Mouse (Mus musculus): ENCODE measurements around the gene Vangl2.

Gene Vangl2

DNA sequence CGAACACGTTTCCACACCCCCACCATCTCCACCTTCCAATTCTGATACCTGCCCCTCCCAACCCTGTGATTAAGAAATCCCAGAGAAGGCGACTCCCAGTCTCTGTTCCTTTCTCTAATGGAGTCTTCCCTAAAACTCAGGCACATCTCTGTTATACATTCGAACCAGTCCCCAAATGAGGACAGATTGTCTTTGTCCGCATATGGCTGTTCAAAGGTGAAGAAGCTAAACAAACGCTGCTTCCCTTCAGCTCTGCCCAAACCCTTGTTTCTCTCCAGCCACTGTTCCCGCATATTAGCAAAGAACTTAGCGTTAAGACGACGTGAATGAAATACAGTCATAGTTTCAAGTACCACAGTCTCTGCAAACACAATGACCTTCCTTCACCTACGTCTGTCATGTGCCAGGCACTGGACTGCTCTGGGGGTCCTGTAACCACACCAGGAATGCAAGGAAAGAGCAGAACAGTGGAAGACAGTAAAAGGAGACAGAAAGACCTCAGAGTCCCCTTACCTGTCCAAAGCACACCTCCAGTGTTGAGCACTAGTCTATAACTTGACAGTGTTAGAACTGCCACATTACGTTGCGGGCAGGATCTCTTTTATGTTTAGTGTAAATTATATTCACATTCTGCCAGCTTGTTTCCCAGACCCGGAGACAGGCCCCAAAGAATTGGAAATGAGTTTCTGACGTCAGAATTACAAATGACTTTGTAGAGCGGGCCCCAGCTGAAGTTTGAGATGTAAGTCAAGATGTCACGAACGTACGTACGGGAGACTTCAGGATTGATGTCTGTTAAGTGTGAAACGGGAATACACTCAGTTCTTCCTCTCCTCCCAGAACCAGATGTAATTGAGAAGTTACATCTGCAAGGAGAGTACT is at the start of gene Vangl2:
Vangl2 (minus strand) TSS at position 51 of the 882 bp plus-strand sequence.
- DNase-seq (ENCODE audit: low read depth, low spot score): no peak

DNA sequence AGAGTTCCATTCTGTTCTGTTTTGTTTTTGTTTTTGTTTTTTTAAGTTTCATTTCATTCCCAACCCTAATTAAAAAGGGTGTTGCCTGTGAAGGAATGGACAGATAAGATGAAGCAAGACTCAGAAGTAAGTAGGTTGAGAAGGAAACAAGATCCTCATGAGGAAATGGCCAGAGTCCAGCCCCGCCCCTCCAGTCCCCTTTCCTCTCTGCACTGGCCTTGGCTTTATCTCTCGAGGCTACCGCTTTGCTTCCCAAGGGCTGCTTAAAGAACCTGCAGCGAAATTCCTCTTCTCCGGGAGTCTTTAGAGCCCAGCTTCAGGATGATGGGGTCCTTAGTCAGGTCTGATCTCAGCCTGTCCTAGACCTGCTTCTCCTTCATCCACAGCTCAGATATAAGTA is 49.7 kb upstream of the Vangl2 start:
- no peak for DNase-seq (ENCODE audit: low read depth, low spot score)

DNA sequence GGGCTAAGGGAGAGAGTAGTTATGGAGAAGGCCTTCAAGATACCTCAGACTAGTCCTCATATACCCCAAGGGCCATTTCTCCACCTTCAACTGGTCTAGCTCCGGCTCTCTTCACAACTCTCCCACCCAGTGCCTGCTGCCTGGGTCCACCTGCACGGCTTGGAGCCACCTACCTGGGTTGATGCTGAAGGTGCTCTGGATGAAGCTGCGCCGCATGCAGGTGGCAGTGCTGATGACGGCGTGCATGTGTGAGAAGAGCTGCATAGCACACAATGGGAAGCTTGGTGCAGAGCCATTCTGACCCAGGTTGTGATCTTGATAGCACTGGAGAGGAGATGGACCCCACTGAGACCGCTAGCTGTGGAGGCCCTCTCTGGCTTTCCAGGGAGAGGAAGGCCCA is 44.4 kb upstream of the Vangl2 start:
- no peak for DNase-seq (ENCODE audit: low read depth, low spot score)

DNA sequence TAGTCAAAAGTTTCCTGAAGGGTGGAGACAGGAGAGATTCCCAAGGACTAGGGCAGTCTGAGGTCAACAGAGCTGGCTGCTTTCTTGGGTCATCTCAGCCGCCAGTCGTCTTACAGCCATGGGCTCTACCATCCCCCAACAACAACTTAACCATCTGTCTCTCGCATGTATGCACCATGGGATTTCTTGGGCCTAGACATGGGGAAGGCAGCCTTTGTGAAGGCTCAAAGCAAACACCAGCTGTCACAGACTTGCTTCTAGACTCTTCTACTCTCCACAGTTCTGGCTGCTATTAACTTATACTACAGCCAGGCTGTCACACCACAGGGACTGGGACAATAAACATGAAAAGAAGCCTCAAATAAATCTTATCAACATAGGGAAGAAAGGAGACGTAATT is 43.3 kb upstream of the Vangl2 start:
- no peak for DNase-seq (ENCODE audit: low read depth, low spot score)

DNA sequence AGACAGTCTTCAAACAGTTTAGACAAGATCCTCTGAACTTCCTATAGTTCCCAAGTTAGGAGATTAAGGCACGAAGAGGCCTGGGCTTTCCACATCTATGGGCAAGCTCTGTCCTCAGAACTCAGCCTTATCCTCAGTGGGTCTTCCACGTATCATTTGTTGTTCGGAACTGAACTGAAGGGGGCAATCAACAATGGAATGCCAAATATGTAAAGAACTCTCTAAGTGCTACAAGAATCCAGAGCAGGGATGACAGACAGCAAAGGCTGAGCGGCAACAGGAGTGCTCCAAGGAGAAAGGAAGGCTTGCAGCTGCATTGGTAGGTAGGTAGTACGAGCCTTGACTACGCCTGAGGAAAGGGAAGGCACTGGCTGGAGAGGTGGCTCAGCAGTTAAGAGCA is 42.0 kb upstream of the Vangl2 start:
- DNase-seq (ENCODE audit: low read depth, low spot score): no peak

DNA sequence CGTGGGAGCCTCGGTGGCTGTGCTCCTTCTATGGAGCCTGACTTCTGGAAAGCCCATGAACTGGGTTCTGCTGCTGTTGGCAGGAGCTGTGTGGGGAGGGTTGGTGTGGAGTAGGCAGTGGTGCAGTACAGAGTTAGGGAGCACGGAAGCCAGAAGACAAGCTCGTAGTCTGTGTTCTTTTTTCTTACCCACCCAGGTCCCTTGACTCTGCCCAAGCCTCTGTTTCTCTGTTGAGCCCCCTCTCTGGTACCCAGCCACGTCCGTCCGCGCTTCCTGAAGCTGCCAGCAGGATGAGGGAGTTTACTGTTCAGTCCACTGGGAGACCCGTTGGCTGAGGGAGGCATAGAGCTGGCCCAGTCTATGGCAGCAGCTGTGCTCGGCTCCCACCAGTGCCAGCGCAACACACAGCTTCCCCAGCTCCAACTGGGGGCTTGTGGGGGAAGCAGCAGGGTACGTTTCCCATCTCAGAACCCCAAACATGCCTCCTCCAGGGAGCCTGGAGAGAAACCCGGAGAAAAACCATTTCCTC is 36.4 kb upstream of the Vangl2 start:
- no peak for DNase-seq (ENCODE audit: low read depth, low spot score)

DNA sequence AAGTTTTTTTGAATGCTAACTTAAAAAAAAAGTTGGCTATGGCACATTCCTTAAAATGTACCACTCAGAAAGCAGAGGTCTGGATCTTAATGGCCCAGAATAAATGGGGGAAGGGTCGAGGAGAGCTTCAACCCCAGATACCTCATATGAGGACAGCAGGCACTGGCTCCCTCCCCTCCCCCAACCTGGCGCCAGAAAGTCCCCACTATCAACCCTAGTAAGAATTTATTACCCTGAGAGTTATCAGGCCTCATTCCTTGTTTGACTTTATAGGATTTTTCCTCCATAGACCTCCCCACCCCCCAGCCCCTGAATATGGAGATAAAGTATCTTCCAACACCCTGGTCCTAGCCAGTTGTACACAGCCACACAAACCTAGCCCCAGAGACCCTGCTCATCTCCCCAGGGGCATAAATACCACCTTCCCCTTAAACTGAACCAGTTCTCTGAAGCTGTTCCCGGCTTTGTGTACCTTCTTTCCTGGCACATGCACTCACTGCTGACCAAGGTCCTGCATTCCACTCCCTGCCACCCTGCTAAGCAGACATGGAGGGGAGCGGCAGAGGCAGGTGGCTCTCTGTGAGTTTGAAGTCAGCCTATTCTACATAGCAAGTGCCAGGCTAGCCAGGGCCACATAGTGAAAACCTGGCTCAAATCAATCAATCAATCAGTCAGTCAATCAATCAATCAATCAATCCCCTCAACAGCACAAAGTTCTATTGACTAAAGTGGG is 35.2 kb upstream of the Vangl2 start:
- no peak for DNase-seq (ENCODE audit: low read depth, low spot score)

DNA sequence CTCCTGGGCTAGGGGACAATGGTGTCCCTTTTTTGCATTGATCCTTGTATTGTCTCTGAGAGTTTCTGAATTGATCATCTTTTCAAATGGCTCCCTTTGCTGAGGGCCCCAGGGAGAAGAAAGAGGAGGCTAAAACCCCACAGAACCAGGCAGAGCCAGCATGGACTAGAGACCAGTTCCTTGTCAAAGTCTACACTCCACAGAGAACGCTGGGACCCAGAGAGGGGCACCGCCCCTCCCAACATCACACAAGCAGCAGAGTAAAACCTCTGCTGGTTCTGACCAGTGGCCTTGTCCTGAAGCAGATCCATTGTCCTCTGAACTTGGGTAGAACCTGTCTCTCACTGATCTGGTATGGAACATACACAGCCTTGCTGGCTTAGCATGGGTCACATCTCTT is 33.9 kb upstream of the Vangl2 start:
- no peak for DNase-seq (ENCODE audit: low read depth, low spot score)

DNA sequence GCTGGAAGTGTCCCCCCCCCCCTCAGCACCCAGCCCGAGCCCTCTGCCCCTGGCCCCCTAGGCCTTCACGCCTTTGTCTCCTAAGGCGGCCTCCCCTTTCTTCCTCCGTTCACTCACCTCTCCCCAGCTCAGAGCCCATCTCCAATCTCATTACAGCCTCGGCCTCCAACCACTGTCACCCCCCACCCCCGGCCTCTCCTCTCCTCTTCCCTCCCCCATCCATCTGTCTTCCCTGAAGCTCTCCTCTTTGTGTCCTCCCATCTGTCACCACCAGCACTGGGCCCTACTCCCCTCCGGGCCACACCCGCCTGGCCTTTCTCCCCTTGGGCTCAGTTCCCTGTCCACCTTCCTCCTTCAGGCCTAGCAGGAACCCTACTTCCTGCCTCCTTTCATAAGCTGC is 33.0 kb upstream of the Vangl2 start:
- DNase-seq (ENCODE audit: low read depth, low spot score): no peak

DNA sequence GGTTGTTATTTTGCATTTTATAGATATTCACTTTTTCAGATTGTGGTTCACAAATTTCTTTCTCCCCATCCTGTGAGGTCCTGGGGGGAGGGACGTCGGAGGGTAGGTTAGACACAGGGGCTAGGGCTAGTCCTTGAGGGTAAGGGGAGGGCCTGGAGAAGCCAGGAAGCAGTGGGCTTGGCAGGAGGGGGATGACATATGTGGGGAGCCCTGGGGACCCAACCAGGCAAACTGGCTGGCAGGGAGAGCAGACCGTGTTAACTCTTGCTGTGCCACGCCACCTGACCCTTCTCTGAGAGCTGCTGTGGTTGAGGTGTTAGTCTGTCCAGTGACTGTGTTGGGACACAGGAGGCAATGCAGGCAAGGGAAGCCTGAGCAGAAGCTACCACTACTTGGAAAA is 32.4 kb upstream of the Vangl2 start:
- no peak for DNase-seq (ENCODE audit: low read depth, low spot score)

DNA sequence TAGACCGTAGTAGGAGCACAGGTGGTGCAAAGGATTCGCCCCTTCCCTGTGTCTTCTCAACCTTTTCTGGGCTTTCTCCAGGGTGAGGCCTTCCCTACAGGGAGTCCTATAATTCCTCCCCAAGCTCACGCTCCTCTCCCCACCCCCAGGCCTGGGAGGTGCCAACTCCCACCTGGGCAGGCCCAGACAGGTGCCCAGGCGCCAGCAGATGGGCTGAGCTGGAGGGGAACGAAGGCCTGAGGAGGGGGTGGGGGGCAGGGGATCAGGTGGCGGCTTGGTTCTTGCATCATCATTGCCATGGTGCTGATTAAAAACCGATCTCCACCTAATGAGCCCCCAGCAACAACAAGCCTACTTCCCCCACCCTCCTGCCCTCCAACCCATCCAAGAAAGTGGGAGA is 30.6 kb upstream of the Vangl2 start:
- no peak for DNase-seq (ENCODE audit: low read depth, low spot score)

DNA sequence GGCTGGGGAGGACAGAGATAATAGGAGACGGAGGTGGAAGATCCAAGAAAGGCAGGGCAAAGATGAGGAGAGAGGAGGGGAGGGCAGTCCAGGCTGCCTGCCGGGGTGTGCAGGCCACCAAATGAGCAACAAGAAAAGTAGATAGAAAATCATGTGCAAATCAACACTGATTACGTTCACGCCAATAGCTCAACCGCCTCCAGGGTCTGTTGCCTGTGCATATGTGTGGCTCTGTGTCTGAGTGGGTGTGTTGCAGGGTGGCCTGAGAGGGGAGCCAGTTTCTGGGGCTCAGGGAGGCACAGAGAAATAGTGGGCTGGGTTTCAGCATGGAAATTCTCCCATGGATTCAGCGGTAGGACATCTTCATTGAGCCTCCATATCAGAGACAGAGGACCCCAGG is 30.1 kb upstream of the Vangl2 start:
- no peak for DNase-seq (ENCODE audit: low read depth, low spot score)

DNA sequence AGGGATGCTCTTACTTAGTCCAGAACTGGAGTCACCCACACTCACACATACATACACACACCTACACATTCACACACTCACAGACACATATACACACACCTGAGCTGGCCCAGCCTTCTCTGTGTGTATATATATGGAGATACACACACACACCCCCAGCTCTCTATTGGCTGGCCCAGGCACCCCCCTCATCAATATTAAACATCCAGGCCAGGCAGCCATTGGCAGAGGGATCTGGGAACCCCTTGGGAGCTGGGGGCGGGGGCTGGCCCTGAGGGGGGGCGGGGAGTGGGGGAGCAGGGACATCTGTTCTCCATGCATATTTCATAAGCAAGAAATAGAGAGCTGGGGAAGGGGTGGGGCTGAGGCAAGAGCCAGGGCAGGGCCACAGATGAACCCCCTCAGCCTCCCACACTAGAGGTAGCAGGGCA is 29.3 kb upstream of the Vangl2 start, which contains the start of gene Nhlh1:
Nhlh1 (minus strand) TSS at position 83 of the 431 bp plus-strand sequence.
- DNase-seq (ENCODE audit: low read depth, low spot score): no peak

DNA sequence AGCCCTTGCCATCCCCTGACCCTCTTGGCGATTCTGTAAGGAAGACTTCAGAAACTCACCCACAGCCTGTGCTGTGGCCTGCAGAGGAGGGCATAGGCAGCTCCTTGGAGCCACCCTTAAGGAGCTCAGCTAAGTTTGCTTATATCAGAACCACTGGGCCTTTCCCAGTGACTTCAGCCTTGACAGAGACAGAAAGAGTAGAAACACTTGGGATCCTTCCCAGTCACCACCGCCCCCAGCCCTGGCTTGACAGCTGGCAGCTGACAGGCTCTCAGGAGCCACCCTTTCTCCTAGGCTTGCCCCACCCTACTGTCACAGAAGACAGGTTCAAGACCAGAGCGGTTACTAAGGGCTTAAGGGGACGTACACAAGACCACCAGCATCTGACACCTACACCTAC is 28.0 kb upstream of the Vangl2 start:
- no peak for DNase-seq (ENCODE audit: low read depth, low spot score)

DNA sequence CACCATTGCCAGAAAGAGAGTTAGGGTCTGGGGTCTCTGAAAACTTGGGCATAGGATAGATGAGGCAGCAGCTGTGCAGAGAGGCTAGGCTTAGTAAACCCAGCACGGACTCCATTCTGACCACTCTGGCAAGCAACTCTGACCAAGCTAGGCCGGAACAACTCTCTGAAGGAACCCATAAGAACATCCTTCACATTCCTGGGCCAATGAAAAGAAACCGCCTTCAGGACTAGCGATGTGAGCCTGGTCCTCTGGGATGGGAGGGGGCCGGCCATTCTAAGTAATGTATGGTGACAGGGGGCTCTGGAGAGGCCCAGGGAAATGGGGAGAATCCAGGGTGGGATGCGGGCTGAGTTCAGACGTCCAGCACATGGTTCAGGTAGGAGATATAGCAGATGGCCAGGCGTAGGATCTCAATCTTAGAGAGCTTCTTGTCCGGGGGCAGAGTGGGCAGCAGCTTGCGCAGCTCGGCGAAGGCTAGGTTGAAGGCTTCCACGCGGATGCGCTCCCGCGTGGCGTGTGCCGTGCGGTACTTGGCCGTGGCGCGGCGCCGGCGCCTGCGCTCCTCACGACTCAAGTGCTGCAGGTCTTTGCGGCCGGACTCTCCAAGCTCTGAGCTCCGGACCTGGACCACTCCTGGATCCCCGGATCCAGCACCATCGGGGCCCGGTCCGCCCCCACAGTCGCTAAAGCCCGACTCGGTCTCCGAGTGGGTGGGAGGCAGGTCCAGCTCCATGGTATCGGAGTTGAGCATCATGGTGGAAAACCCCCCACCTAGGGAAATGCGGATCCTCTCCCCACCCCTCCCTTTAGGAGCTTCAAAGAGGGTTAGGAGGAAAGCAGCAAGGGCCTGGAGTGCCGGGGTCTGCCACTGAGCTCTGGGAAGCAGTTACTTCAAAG is 25.5 kb upstream of the Vangl2 start:
- DNase-seq (ENCODE audit: low read depth, low spot score): no peak

DNA sequence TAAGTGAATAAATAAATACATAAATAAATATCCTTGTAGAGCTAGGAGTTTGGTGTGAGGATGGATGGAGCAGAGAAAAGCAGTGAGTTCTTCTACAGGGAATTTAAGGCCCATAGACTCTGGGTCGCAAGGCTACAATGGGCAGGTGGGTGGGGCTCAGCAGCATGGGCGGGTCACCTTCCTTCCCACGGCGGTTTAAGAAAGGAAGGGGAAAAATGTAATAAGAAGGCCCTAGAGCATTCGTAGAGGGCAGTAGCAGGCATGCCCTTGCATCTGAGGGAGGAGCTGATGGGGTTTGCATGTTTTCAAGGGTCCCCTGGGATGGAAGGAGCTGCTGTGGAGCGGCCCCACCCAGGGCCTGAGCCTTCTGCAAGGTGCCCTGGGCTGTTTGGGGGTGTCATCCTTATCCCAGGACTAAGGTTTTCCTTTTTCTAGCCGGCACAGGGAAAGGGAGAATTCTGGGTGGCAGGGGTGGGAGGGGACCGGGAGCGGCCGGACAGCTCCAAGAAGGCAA is 24.6 kb upstream of the Vangl2 start:
- DNase-seq (ENCODE audit: low read depth, low spot score): no peak

DNA sequence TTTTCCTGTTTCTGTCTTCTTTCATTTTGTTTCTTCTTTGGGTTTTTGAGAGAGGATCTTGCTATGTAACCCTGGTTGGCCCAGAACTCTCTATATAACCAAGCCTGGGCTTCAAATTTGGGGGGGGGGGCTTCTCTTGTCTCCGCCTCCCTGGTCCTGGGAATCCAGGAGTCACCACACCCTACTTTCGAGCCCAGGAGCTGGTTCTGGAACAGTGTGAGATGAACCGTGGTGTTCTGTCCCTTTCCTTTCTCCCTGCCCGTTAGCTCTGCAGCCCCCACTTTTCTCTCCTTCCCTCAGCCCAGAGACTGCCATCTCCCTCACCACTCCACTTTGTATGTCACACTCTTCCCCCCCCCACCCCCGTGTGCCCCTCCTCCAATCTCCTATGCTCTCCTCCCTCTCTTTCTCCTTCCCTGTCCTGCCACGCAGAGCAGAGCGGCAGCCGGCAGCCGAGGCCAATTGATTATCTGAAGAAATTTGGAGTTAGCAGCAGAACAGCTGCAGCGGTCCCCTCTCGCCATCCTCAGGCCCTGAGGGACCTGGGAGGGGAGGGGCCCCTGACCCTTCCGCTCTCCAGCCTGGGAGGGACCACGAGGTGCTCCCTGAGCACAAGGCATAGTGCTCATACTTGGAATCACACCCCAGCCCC is 21.0 kb upstream of the Vangl2 start:
- peak; percentile 79 for DNase-seq (ENCODE audit: low read depth, low spot score)

DNA sequence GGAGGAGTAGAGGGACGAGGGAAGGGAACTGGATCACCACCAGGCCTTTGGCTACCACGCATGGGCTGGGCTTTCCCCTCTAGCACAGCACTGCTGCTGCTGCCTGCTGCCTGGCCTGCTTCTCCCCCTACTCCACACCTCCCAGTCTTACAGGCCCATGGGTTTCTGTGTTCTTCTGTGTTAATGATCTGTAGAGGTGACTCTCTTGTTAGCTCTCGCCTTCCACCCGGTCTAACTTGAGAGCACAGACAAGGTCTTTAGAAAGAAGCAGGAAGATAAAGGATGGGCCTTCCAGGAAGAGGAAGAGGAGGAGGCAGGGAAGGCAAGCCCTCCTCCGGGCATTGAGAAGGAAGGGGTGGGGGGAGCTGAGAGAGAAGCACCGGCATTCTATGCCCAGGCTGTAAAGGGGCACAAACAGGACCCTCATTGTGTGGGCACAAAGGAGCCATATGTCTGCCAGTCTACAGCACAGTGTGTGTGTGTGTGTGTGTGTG is 20.0 kb upstream of the Vangl2 start:
- no peak for DNase-seq (ENCODE audit: low read depth, low spot score)

DNA sequence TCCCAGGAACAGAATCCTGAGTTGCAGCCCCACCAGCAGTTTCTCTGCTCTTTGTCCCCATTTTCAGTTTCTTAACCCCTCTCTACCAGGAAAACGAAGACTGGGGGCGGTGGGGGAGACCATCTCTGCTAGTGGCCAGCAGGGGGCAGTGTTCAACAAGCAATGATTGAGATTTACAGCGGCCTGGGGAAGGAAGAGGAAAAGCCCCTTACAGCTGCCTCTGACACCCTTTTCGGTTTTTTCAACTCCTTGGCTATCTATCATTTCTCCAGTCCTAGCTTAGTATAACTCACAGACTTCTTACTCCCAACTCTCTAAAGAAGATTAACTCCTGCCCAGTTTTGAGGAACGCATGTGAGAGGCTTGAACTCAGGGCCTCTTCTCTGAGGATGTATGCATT is 18.7 kb upstream of the Vangl2 start:
- DNase-seq (ENCODE audit: low read depth, low spot score): peak; percentile 88

DNA sequence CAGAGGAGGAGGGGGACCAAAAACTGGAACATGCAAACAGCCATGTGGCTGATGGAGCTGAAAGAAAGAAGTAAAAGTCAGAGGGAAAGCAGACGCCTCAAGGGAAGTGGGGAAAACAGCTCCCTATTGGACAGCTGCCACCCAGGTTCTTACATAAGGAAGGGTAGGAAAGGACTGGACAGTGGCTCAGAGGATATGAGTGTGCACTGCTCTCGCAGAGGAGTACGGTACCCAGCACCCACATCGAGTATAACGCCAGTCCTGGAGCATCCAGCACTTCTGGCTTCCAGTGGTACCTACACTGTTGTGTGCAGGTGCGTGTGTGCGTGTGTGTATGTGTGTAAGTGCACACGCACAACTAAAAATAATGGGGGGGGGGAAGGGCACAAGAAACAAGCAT is 18.2 kb upstream of the Vangl2 start:
- DNase-seq (ENCODE audit: low read depth, low spot score): no peak

DNA sequence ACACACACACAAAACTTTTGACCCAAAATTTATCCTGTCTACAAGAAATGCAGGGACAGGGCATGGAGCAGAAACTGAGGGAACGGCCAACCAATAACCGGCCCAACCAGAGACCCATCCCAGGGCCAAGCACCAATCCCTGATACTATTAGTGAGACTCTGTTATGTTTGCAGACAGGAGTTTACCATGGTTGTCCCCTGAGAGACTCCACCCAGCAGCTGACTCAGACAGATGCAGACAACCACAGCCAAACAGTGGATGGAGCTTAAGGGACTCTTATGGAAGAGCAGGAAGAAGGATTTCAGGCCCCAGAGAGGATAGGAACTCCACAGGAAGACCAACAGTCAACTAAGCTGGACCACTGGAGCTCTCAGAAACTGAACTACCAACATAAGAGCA is 1.7 kb upstream of the Vangl2 start:
- no peak for DNase-seq (ENCODE audit: low read depth, low spot score)
